9 mouse cellular contexts compared by ENCODE assay signal in the genomic region with DNA sequence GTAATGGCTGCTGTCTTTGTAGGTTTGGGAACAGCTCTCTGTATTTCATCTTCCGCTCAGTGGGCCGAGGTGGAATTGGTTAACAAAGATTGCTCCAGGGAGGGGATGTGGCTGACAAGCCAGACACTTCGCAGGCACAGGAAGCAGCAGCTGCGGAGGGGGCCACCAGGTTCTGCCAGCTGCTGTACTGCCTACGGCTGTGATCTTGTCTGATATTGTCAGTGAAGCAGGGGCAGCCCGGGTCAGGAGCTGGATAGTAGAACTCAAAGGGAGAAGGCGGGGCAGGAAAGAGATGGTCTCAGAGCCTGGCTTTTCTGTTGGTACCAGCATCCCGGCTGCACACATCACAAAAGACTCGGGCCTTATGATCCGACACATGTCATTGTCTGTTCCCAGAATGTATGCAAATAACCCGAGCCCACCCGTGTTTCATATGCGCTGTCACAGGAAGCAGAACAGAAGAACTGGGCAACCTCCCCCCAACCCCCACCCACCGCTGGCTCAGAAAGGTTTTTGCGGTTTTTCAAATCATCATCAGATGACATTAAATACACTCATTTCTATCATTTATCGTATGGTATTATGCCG. TPM values are rescaled to one million over a fixed set of nuclear protein-coding genes. Genes with fewer than 3 reads are reported as not detected.
DNase-seq lines count a peak whose midpoint lies in the region; ATAC-seq and TF ChIP-seq lines count a peak whose summit lies in the region.
"Had no signal": no experiment of that assay in that cellular context is flagged by ENCODE, and none has a peak within 500 bp of the region (broad histone marks: within the 10 kb centered on the region; RNA-seq: fewer than 3 reads in every experiment).

No protein-coding gene starts in this region.

- TF ChIP-seq CTCF in bone marrow, adult 2 months (IDR thresholded peaks at IDR 0.05; ENCODE audit: control insufficient read depth, insufficient read depth, low read length): no peak

- no peak overlapping the region for H3K9ac ChIP-seq in limb, embryonic 11.5 days (ENCODE audit: low read length)
- no peak overlapping the region for H3K9ac ChIP-seq in midbrain, embryonic 12.5 days (replicated peaks)
- H3K9ac ChIP-seq: limb, embryonic 12.5 days had no signal

- H3K4me2 ChIP-seq in limb, embryonic 11.5 days (ENCODE audit: low read depth, severe bottlenecking): no peak overlapping the region
- H3K4me2 ChIP-seq in midbrain, embryonic 12.5 days (replicated peaks): peak overlapping the region; percentile 28
- H3K4me2 ChIP-seq: limb, embryonic 12.5 days had no signal

- peaks cover 9% of the 10 kb centered on the region for H3K4me1 ChIP-seq in limb, embryonic 11.5 days (ENCODE audit: control insufficient read depth, insufficient read depth, low read length)
- peaks cover 37% of the 10 kb centered on the region for H3K4me1 ChIP-seq in limb, embryonic 10.5 days
- peaks cover 1% of the 10 kb centered on the region; the same call in 1 of the 2 replicates for H3K4me1 ChIP-seq in bone marrow, adult 2 months (ENCODE audit: control insufficient read depth, insufficient read depth, low read length)
- H3K4me1 ChIP-seq in midbrain, embryonic 12.5 days: peaks cover 69% of the 10 kb centered on the region

- 40% methylated on average over 17 of the region's 17 CpGs for WGBS in limb, embryonic 11.5 days
- WGBS in limb, embryonic 10.5 days: 45% methylated on average over 17 of the region's 17 CpGs
- 4% methylated on average over 17 of the region's 17 CpGs for WGBS in bone marrow, adult 2 months
- whole genome bisulfite sequencing in midbrain, embryonic 12.5 days: 25% methylated on average over 17 of the region's 17 CpGs

- H3K36me3 ChIP-seq in limb, embryonic 11.5 days (ENCODE audit: control insufficient read depth, insufficient read depth, low read length): no peaks in the 10 kb centered on the region
- no peaks in the 10 kb centered on the region for H3K36me3 ChIP-seq in limb, embryonic 10.5 days
- H3K36me3 ChIP-seq in midbrain, embryonic 12.5 days: no peaks in the 10 kb centered on the region
- no peaks in the 10 kb centered on the region for H3K36me3 ChIP-seq in splenic B cell, adult 2 months (ENCODE audit: control insufficient read depth, insufficient read depth, low read length, poor library complexity, severe bottlenecking)
- H3K36me3 ChIP-seq: limb, embryonic 12.5 days had no signal

- H3K9me3 ChIP-seq in limb, embryonic 11.5 days (ENCODE audit: control insufficient read depth, low read length): no peaks in the 10 kb centered on the region
- no peaks in the 10 kb centered on the region for H3K9me3 ChIP-seq in limb, embryonic 10.5 days (replicated peaks)
- no peaks in the 10 kb centered on the region for H3K9me3 ChIP-seq in midbrain, embryonic 12.5 days
- H3K9me3 ChIP-seq: limb, embryonic 12.5 days had no signal

- peaks cover 4% of the 10 kb centered on the region for H3K27me3 ChIP-seq in limb, embryonic 11.5 days (ENCODE audit: control insufficient read depth, insufficient read depth, low read length)
- H3K27me3 ChIP-seq in limb, embryonic 10.5 days (ENCODE audit: low read depth, poor library complexity, severe bottlenecking): peaks cover 48% of the 10 kb centered on the region; the same call in 1 of the 2 replicates
- peaks cover 47% of the 10 kb centered on the region for H3K27me3 ChIP-seq in midbrain, embryonic 12.5 days
- no peaks in the 10 kb centered on the region for H3K27me3 ChIP-seq in splenic B cell, adult 2 months (ENCODE audit: control insufficient read depth, insufficient read depth, low read length, poor library complexity, severe bottlenecking)

- no peak for ATAC-seq in limb, embryonic 11.5 days (ENCODE audit: insufficient number of reproducible peaks, low FRiP score, low TSS enrichment, low read depth)
- ATAC-seq in midbrain, embryonic 12.5 days (ENCODE audit: low FRiP score, low read depth): no peak

- no peak for TF ChIP-seq POLR2A in bone marrow, adult 2 months (IDR thresholded peaks at IDR 0.05; ENCODE audit: borderline replicate concordance, control insufficient read depth, low read depth, low read length)

- no peak overlapping the region for H3K4me3 ChIP-seq in limb, embryonic 11.5 days (ENCODE audit: low read depth, low read length)
- H3K4me3 ChIP-seq in limb, embryonic 10.5 days: no peak overlapping the region
- H3K4me3 ChIP-seq in bone marrow, adult 2 months (replicated peaks; ENCODE audit: control insufficient read depth, low read depth, low read length): no peak overlapping the region
- H3K4me3 ChIP-seq in midbrain, embryonic 12.5 days: no peak overlapping the region
- H3K4me3 ChIP-seq: limb, embryonic 12.5 days had no signal

- no peak overlapping the region for H3K27ac ChIP-seq in limb, embryonic 11.5 days (replicated peaks; ENCODE audit: low read depth, low read length)
- H3K27ac ChIP-seq in limb, embryonic 10.5 days: no peak overlapping the region
- H3K27ac ChIP-seq in bone marrow, adult 2 months (ENCODE audit: control insufficient read depth, insufficient read depth, low read depth, low read length, poor library complexity): peak overlapping the region; percentile 46; the same call in 1 of the 2 replicates
- H3K27ac ChIP-seq in midbrain, embryonic 12.5 days (replicated peaks): peak overlapping the region; percentile 84
- H3K27ac ChIP-seq: limb, embryonic 12.5 days had no signal

- DNase-seq in limb, embryonic 11.5 days (ENCODE audit: low spot score): peak; percentile 37
- no peak for DNase-seq in limb, embryonic 10.5 days (ENCODE audit: low spot score)
- DNase-seq in frontal cortex, postnatal 36 days (ENCODE audit: low spot score in 2 of 2): peak; percentile 54 to 55
- DNase-seq in splenic B cell, adult 2 months (ENCODE audit: low read depth, low spot score): peak; percentile 75
- DNase-seq in urinary bladder, postnatal 10 days (ENCODE audit: low spot score): no peak
- DNase-seq in adrenal gland, adult 2 months: no peak

RNA-seq across cellular contexts. Expression of a gene that starts 6.4 kb away (rescaled TPM):
- polyA plus RNA-seq in limb, embryonic 11.5 days (2014; fragmentation: Nextera tagmentation; extraction: Ambion mirVana): 0.30 and 0.72 TPM in 2 replicates
- 0.34 and 0.48 TPM in 2 replicates for polyA plus RNA-seq in limb, embryonic 10.5 days (2016; fragmentation: Nextera tagmentation; extraction: Ambion mirVana)
- polyA plus RNA-seq in bone marrow, adult 2 months (2011; ENCODE audit: insufficient read depth, insufficient read length, low replicate concordance, missing spikeins): 2.8 and 3.8 TPM in 2 replicates
- polyA plus RNA-seq in midbrain, embryonic 12.5 days (2016; fragmentation: Nextera tagmentation; extraction: Ambion mirVana): 12.0 and 14.4 TPM in 2 replicates
- 1 to 10 TPM in 1 of 2 experiments, under 1 TPM in 1; 0.35 to 1.8 TPM for total RNA-seq in adrenal gland, adult 2 months (2021)
- polyA plus RNA-seq in adrenal gland, adult 2 months (2012; rRNA removed): 3.0 and 4.3 TPM in 2 replicates

RNA-seq across cellular contexts. Expression of a gene that starts 43.1 kb away (rescaled TPM):
- 0.10 and 0.23 TPM in 2 replicates for polyA plus RNA-seq in limb, embryonic 11.5 days (2014; fragmentation: Nextera tagmentation; extraction: Ambion mirVana)
- polyA plus RNA-seq in limb, embryonic 10.5 days (2016; fragmentation: Nextera tagmentation; extraction: Ambion mirVana): 0.11 and 0.14 TPM in 2 replicates
- 0.43 and 0.67 TPM in 2 replicates for polyA plus RNA-seq in bone marrow, adult 2 months (2011; ENCODE audit: insufficient read depth, insufficient read length, low replicate concordance, missing spikeins)
- polyA plus RNA-seq in midbrain, embryonic 12.5 days (2016; fragmentation: Nextera tagmentation; extraction: Ambion mirVana): 39.5 and 40.3 TPM in 2 replicates
- total RNA-seq in adrenal gland, adult 2 months (2021): 1 to 10 TPM; 2.9 to 4.4 TPM
- 1.5 and 2.0 TPM in 2 replicates for polyA plus RNA-seq in adrenal gland, adult 2 months (2012; rRNA removed)
- polyA plus RNA-seq: limb, embryonic 12.5 days had no signal

Comparison
In these comparisons a context has a peak if more than half of its experiments do, and no peak if none do; other contexts are left out.
1. DNase-seq: peak in limb, embryonic 11.5 days (single experiment), frontal cortex, postnatal 36 days (2 of 2) and splenic B cell, adult 2 months (single experiment); none in limb, embryonic 10.5 days (single experiment), urinary bladder, postnatal 10 days (single experiment) and adrenal gland, adult 2 months (single experiment).
2. H3K27ac ChIP-seq: peak in bone marrow, adult 2 months (single experiment) and midbrain, embryonic 12.5 days (single experiment); none in limb, embryonic 11.5 days (single experiment) and limb, embryonic 10.5 days (single experiment).
3. RNA of a gene that starts 43.1 kb away (polyA plus RNA-seq): 39.5 to 40.3 TPM in midbrain, embryonic 12.5 days; 1.5 to 2.0 TPM in adrenal gland, adult 2 months, 0.43 to 0.67 TPM in bone marrow, adult 2 months, 0.10 to 0.23 TPM in limb, embryonic 11.5 days and 0.11 to 0.14 TPM in limb, embryonic 10.5 days; every median in the first group is over 10 times any median in the second.